Mouse (Mus musculus): ENCODE measurements around the gene Sppl2b.

Gene Sppl2b

GRCm38 (mm10) chr10:80900318-80901247, 45.5 kb downstream of the Sppl2b start, which contains the start of gene Timm13:
Gene Timm13, minus strand, starts transcription at chr10:80900969.
- DNase-seq: peak; percentile 95

- DNase-seq: no peak
These were observed 46.6 kb downstream of the Sppl2b start for GRCm38 (mm10) chr10:80901409-80902272.

GRCm38 (mm10) chr10:80902273-80902940, 47.3 kb downstream of the Sppl2b start:
- no peak for DNase-seq

- DNase-seq: no peak
These were observed 48.2 kb downstream of the Sppl2b start for GRCm38 (mm10) chr10:80903282-80903681.

GRCm38 (mm10) chr10:80904004-80904693, 49.1 kb downstream of the Sppl2b start:
- DNase-seq: no peak

- DNase-seq: no peak
These were observed 49.6 kb downstream of the Sppl2b start for GRCm38 (mm10) chr10:80904709-80905108.

GRCm38 (mm10) chr10:80909375-80910162, 54.5 kb downstream of the Sppl2b start:
- no peak for DNase-seq

GRCm38 (mm10) chr10:80911354-80911753, 56.3 kb downstream of the Sppl2b start:
- no peak for DNase-seq

- no peak for DNase-seq
These were observed 56.8 kb downstream of the Sppl2b start for GRCm38 (mm10) chr10:80911891-80912290.

- no peak for DNase-seq
These were observed 58.4 kb downstream of the Sppl2b start for GRCm38 (mm10) chr10:80913364-80914011.

GRCm38 (mm10) chr10:80914253-80914656, 59.2 kb downstream of the Sppl2b start:
- peak; percentile 61 for DNase-seq

GRCm38 (mm10) chr10:80915260-80915659, 60.2 kb downstream of the Sppl2b start:
- DNase-seq: no peak

GRCm38 (mm10) chr10:80915736-80916135, 60.7 kb downstream of the Sppl2b start:
- no peak for DNase-seq

GRCm38 (mm10) chr10:80917336-80917778, 62.3 kb downstream of the Sppl2b start:
- DNase-seq: no peak

- DNase-seq: peak; percentile 67
These were observed 62.8 kb downstream of the Sppl2b start, which contains the start of gene Lmnb2 for GRCm38 (mm10) chr10:80917779-80918434. Gene Lmnb2, minus strand, starts transcription at chr10:80918245.

All from thymus, postnatal 25 days (tissue).